Mouse (Mus musculus) lung, postnatal 0 days (tissue): ENCODE measurements at regions not wholly inside any gene's neighbourhood (a gene's known extent, or its start where the extent isn't known, plus 50 kb on each side); places are given as distances from the start of the nearest gene placed in this dataset.
A peak's percentile ranks its signal among the peaks of the same experiment; 100 is the strongest.

Experiments used
- ATAC-seq: fragments of 200-750 bp; cut with Nextera tagmentation; 2 replicates; pipeline ENCODE4 v1.8.0; 2017; ENCODE audit warnings: moderate library complexity
- DNase-seq: peaks from one replicate; pipeline ENCODE4 v3.0.0-alpha.2; 2016; ENCODE audit warnings: low spot score
- H3K27ac ChIP-seq: fragments of 300-500 bp; sonication (generic); 2 replicates; pipeline ENCODE4 v1.5.1; 2014; ENCODE audit warnings: antibody characterized with exemption, mild to moderate bottlenecking, low read length, mixed read lengths
- H3K27me3 ChIP-seq: fragments of 300-500 bp; sonication (generic); replicated peaks from 2 replicates; pipeline ENCODE4 v1.6.1; 2014; ENCODE audit warnings: low read length, mixed read lengths; ENCODE audit not compliant: insufficient read depth
- H3K36me3 ChIP-seq: fragments of 300-500 bp; sonication (generic); 2 replicates; pipeline ENCODE4 v1.6.1; 2014; ENCODE audit warnings: low read length, mixed read lengths; ENCODE audit not compliant: insufficient read depth
- H3K4me1 ChIP-seq: fragments of 300-500 bp; sonication (generic); 2 replicates; pipeline ENCODE4 v1.6.1; 2014; ENCODE audit warnings: antibody characterized with exemption, low read depth, low read length, mixed read lengths; ENCODE audit not compliant: insufficient read depth
- H3K4me2 ChIP-seq: fragments of 300-500 bp; sonication (generic); replicated peaks from 2 replicates; pipeline ENCODE4 v1.6.1; 2014; ENCODE audit warnings: low read depth, mild to moderate bottlenecking, low read length, moderate library complexity, mixed read lengths
- H3K4me3 ChIP-seq: fragments of 300-500 bp; sonication (generic); 2 replicates; pipeline ENCODE4 v1.5.1; 2014; ENCODE audit warnings: low read depth, low read length
- H3K9ac ChIP-seq: fragments of 300-500 bp; sonication (generic); replicated peaks from 2 replicates; pipeline ENCODE4 v1.6.1; 2014; ENCODE audit warnings: low read depth, mild to moderate bottlenecking
- H3K9me3 ChIP-seq: fragments of 300-500 bp; sonication (generic); 2 replicates; pipeline ENCODE4 v1.6.1; 2016; ENCODE audit warnings: low read length, mixed read lengths
- CTCF ChIP-seq: IDR thresholded peaks from 2 replicates; pipeline ENCODE4 v1.5.1; 2016; ENCODE audit warnings: antibody characterized with exemption, mild to moderate bottlenecking
- EP300 ChIP-seq: IDR thresholded peaks from 2 replicates; pipeline ENCODE4 v1.6.1; 2016; ENCODE audit warnings: antibody characterized with exemption, mild to moderate bottlenecking, control low read depth
- WGBS: fragments of 180-500 bp; shearing (Covaris S2); extraction: QIAGEN DNeasy Blood & Tissue Kit; methylation state at CpG from one replicate; pipeline ENCODE4 v1.1.7; 2014; 5-methylcytosine and 5-hydroxymethylcytosine counted together

DNA sequence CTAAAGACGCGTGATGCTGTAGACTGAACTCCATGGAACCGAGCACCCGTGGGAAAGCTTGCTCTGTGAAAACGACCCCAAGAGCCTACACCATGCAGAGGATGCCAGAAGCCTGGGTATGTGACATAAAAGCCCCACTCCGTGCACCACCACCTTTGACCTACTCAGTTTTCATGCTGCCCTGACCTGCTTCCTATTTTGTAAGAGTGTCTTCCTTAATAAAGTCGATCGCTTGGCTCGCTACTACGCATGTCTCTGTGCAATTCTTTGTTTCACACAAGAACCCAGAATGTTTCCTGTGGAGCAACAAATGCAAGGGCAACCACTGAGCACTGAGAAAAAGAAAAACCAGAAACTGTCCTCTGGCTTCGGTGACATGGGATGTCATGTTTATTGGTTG, 60.5 kb downstream of the Sec61b start:
- WGBS = 81% methylated on average over 11 of the region's 11 CpGs
- Histone ChIP-seq H3K9me3 (no peaks in the 10 kb centered on the region), H3K36me3 (no peaks in the 10 kb centered on the region), H3K27me3 (no peaks in the 10 kb centered on the region), H3K4me3 (no peak overlapping the region), H3K4me2 (no peak overlapping the region), H3K27ac (no peak overlapping the region), H3K9ac (no peak overlapping the region), H3K4me1 (no peaks in the 10 kb centered on the region)
- TF ChIP-seq CTCF (no peak), EP300 (no peak)
- DNase-seq = no peak
- ATAC-seq = no peak

DNA sequence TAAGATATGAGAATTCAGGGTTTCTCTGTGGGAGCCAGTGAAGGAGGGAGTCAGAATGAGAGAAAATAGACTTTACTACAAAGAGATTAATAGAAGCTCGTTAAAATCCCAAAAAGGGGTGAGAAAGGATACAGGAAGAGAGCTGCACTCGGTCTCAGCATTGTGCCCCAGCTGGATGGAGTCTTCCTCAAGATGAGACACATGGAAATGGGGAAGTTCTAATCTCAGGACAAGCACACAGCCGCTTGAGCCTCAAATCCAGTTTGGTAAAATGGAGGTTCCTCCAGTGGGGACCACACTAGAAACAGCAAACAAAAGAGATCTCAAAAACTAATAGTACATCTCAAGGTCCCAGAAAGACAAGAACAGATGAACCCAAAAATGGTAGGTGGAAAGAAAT, 93.2 kb downstream of the Sec61b start:
- Histone ChIP-seq H3K27me3 (no peaks in the 10 kb centered on the region), H3K36me3 (no peaks in the 10 kb centered on the region), H3K9ac (no peak overlapping the region), H3K4me2 (no peak overlapping the region), H3K27ac (no peak overlapping the region), H3K9me3 (no peaks in the 10 kb centered on the region), H3K4me3 (no peak overlapping the region), H3K4me1 (no peaks in the 10 kb centered on the region)
- 73% methylated on average over 3 of the region's 3 CpGs for WGBS
- ATAC-seq (no peak), DNase-seq (no peak)
- TF ChIP-seq EP300 (no peak), CTCF (no peak)

DNA sequence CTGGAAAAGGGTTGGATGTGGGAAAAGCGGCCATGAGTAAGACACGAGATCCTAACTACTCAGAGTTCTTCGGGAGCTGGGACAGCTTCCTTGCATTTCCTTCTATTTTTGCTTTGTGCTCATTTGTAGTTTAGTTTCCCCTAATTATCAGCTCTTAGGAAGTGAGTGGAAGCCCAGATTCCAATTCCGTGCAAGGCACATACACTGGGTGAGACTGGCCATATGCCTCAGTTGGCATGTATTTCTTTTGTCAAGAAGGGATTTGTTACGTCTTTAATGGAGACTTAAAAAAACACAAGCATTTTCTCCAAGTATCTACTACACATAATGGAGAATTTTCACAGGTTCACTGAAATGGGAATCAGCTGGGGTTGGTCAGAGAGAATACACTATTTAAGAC, 96.4 kb downstream of the Sec61b start:
- Histone ChIP-seq H3K9ac (no peak overlapping the region), H3K4me1 (no peaks in the 10 kb centered on the region), H3K27ac (no peak overlapping the region), H3K36me3 (no peaks in the 10 kb centered on the region), H3K9me3 (no peaks in the 10 kb centered on the region), H3K4me2 (no peak overlapping the region), H3K4me3 (no peak overlapping the region), H3K27me3 (no peaks in the 10 kb centered on the region)
- ATAC-seq (no peak), DNase-seq (no peak)
- TF ChIP-seq CTCF = no peak
- no peak for TF ChIP-seq EP300
- WGBS = 82% methylated on average over 5 of the region's 5 CpGs

DNA sequence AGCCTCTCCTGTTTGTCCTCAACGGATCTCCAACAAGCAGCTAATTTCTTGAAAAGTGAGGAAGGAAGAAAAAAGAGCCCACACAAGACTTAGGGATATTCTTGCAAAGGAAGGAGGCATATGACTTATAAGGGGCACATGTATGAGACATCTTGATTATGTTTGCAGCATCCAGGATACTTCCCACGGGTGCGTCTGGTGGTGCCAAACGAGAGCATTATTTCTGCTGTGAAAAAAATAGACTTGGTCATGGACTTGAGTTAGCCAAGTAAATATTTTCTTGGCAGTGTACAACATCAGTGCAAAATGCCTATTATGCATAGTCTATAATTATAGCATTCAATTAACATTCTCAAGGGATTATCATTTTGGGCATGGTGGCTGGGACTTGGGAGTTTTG, 101.6 kb downstream of the Sec61b start:
- Histone ChIP-seq H3K36me3 (no peaks in the 10 kb centered on the region), H3K4me1 (no peaks in the 10 kb centered on the region), H3K4me2 (no peak overlapping the region), H3K9me3 (no peaks in the 10 kb centered on the region), H3K27me3 (no peaks in the 10 kb centered on the region), H3K9ac (no peak overlapping the region), H3K4me3 (no peak overlapping the region), H3K27ac (no peak overlapping the region)
- TF ChIP-seq EP300 = no peak
- TF ChIP-seq CTCF = no peak
- DNase-seq (no peak), ATAC-seq (no peak)
- WGBS = 66% methylated on average over 4 of the region's 4 CpGs

GRCm38 (mm10) chr4:47577490-47577889, 103.0 kb downstream of the Sec61b start:
- Histone ChIP-seq H3K4me1 (no peaks in the 10 kb centered on the region), H3K4me3 (no peak overlapping the region), H3K4me2 (no peak overlapping the region), H3K9me3 (no peaks in the 10 kb centered on the region), H3K36me3 (no peaks in the 10 kb centered on the region), H3K9ac (no peak overlapping the region), H3K27me3 (no peaks in the 10 kb centered on the region), H3K27ac (no peak overlapping the region)
- 86% methylated on average over 3 of the region's 3 CpGs for WGBS
- ATAC-seq (no peak), DNase-seq (no peak)
- TF ChIP-seq CTCF (peak; percentile 51), EP300 (no peak)

DNA sequence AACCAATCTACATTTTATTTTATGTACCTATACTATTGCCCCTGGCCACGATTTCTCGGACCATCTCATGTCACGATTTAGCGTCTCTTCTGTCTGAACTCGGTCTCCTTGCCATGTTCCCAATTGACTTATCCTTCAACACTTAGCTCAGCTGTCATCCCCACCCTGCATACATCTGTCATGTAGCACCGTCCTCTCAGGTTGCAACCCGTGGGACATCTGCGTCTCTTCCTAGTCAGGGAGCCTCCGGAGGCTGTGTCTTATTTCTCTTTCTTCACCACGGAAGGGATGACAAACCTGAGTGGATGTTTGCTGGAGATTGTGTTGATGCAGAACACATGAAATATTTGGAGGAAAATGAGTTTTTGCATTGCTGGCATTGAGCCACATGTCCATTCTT, 104.2 kb downstream of the Sec61b start:
- H3K4me3 ChIP-seq = no peak overlapping the region
- H3K9ac ChIP-seq = no peak overlapping the region
- no peaks in the 10 kb centered on the region for H3K9me3 ChIP-seq
- ATAC-seq = no peak
- no peak overlapping the region for H3K4me2 ChIP-seq
- 80% methylated on average over 10 of the region's 10 CpGs for WGBS
- DNase-seq = no peak
- H3K27ac ChIP-seq = no peak overlapping the region
- no peak for TF ChIP-seq CTCF
- no peak for TF ChIP-seq EP300
- H3K4me1 ChIP-seq = no peaks in the 10 kb centered on the region
- H3K36me3 ChIP-seq = no peaks in the 10 kb centered on the region
- no peaks in the 10 kb centered on the region for H3K27me3 ChIP-seq

GRCm38 (mm10) chr4:47580556-47580955, 106.1 kb downstream of the Sec61b start:
- Histone ChIP-seq H3K27me3 (no peaks in the 10 kb centered on the region), H3K9me3 (no peaks in the 10 kb centered on the region), H3K9ac (no peak overlapping the region), H3K4me3 (no peak overlapping the region), H3K36me3 (no peaks in the 10 kb centered on the region), H3K27ac (no peak overlapping the region), H3K4me1 (no peaks in the 10 kb centered on the region), H3K4me2 (no peak overlapping the region)
- 90% methylated on average over 5 of the region's 5 CpGs for WGBS
- ATAC-seq (no peak), DNase-seq (no peak)
- TF ChIP-seq EP300 = no peak
